Mouse (Mus musculus): ENCODE results near the gene Aup1. TPM values are rescaled to one million over a fixed set of nuclear protein-coding genes. Genes with fewer than 3 reads are reported as not detected.

Gene Aup1
- polyA plus RNA-seq, 1 experiment, result 244 TPM

GRCm38 (mm10) chr6:83011756-83012155 is 42.6 kb upstream of the Aup1 start:
- no peaks in the 10 kb centered on the region for H3K27me3 ChIP-seq (ENCODE audit: control insufficient read depth, insufficient read depth, low read length)
- TF ChIP-seq CTCF (IDR thresholded peaks at IDR 0.05; ENCODE audit: control insufficient read depth, insufficient read depth, insufficient replicate concordance, low read depth, low read length), result no peak
- no peak for TF ChIP-seq POLR2A (IDR thresholded peaks at IDR 0.05; ENCODE audit: control insufficient read depth, low read depth, low read length)

GRCm38 (mm10) chr6:83013444-83013843 is 40.9 kb upstream of the Aup1 start:
- Histone ChIP-seq H3K36me3 (ENCODE audit: control insufficient read depth, insufficient read depth, low read length) (no peaks in the 10 kb centered on the region), H3K27ac (ENCODE audit: control insufficient read depth, insufficient read depth, low read depth, low read length) (no peak overlapping the region; the same call in 1 of the 2 replicates), H3K27me3 (ENCODE audit: control insufficient read depth, insufficient read depth, low read length) (no peaks in the 10 kb centered on the region), H3K4me3 (ENCODE audit: control insufficient read depth, low read depth, low read length) (no peak overlapping the region), H3K4me1 (ENCODE audit: control insufficient read depth, insufficient read depth, low read length) (no peaks in the 10 kb centered on the region)
- TF ChIP-seq CTCF (IDR thresholded peaks at IDR 0.05; ENCODE audit: control insufficient read depth, insufficient read depth, insufficient replicate concordance, low read depth, low read length) (no peak), POLR2A (IDR thresholded peaks at IDR 0.05; ENCODE audit: control insufficient read depth, low read depth, low read length) (no peak)

More at GRCm38 (mm10) chr6:83011756-83012155, 42.6 kb upstream of the Aup1 start:
- H3K4me1 ChIP-seq (ENCODE audit: control insufficient read depth, insufficient read depth, low read length), result no peaks in the 10 kb centered on the region
- no peak overlapping the region for H3K27ac ChIP-seq (ENCODE audit: control insufficient read depth, insufficient read depth, low read depth, low read length)
- H3K36me3 ChIP-seq (ENCODE audit: control insufficient read depth, insufficient read depth, low read length), result no peaks in the 10 kb centered on the region
- H3K4me3 ChIP-seq (ENCODE audit: control insufficient read depth, low read depth, low read length), result no peak overlapping the region

- no peak overlapping the region for H3K27ac ChIP-seq (ENCODE audit: control insufficient read depth, insufficient read depth, low read depth, low read length)
- no peak overlapping the region for H3K4me3 ChIP-seq (ENCODE audit: control insufficient read depth, low read depth, low read length)
- H3K4me1 ChIP-seq (ENCODE audit: control insufficient read depth, insufficient read depth, low read length), result no peaks in the 10 kb centered on the region
- no peaks in the 10 kb centered on the region for H3K27me3 ChIP-seq (ENCODE audit: control insufficient read depth, insufficient read depth, low read length)
- H3K36me3 ChIP-seq (ENCODE audit: control insufficient read depth, insufficient read depth, low read length), result no peaks in the 10 kb centered on the region
- no peak for TF ChIP-seq CTCF (IDR thresholded peaks at IDR 0.05; ENCODE audit: control insufficient read depth, insufficient read depth, insufficient replicate concordance, low read depth, low read length)
- no peak for TF ChIP-seq POLR2A (IDR thresholded peaks at IDR 0.05; ENCODE audit: control insufficient read depth, low read depth, low read length)
Observed at GRCm38 (mm10) chr6:83014482-83015466, 39.5 kb upstream of the Aup1 start.

- TF ChIP-seq CTCF (IDR thresholded peaks at IDR 0.05; ENCODE audit: control insufficient read depth, insufficient read depth, insufficient replicate concordance, low read depth, low read length), result no peak
- no peak for TF ChIP-seq POLR2A (IDR thresholded peaks at IDR 0.05; ENCODE audit: control insufficient read depth, low read depth, low read length)
- no peaks in the 10 kb centered on the region for H3K36me3 ChIP-seq (ENCODE audit: control insufficient read depth, insufficient read depth, low read length)
- H3K4me1 ChIP-seq (ENCODE audit: control insufficient read depth, insufficient read depth, low read length), result no peaks in the 10 kb centered on the region
- no peak overlapping the region for H3K4me3 ChIP-seq (ENCODE audit: control insufficient read depth, low read depth, low read length)
- no peaks in the 10 kb centered on the region for H3K27me3 ChIP-seq (ENCODE audit: control insufficient read depth, insufficient read depth, low read length)
- no peak overlapping the region for H3K27ac ChIP-seq (ENCODE audit: control insufficient read depth, insufficient read depth, low read depth, low read length)
Observed at GRCm38 (mm10) chr6:83015749-83016148, 38.6 kb upstream of the Aup1 start.

- Histone ChIP-seq H3K4me1 (ENCODE audit: control insufficient read depth, insufficient read depth, low read length) (no peaks in the 10 kb centered on the region), H3K4me3 (ENCODE audit: control insufficient read depth, low read depth, low read length) (no peak overlapping the region), H3K27ac (ENCODE audit: control insufficient read depth, insufficient read depth, low read depth, low read length) (no peak overlapping the region), H3K36me3 (ENCODE audit: control insufficient read depth, insufficient read depth, low read length) (no peaks in the 10 kb centered on the region), H3K27me3 (ENCODE audit: control insufficient read depth, insufficient read depth, low read length) (no peaks in the 10 kb centered on the region)
- no peak for TF ChIP-seq CTCF (IDR thresholded peaks at IDR 0.05; ENCODE audit: control insufficient read depth, insufficient read depth, insufficient replicate concordance, low read depth, low read length)
- no peak for TF ChIP-seq POLR2A (IDR thresholded peaks at IDR 0.05; ENCODE audit: control insufficient read depth, low read depth, low read length)
Observed at GRCm38 (mm10) chr6:83017190-83017589, 37.1 kb upstream of the Aup1 start.

GRCm38 (mm10) chr6:83019044-83019443 is 35.3 kb upstream of the Aup1 start:
- H3K4me3 ChIP-seq (ENCODE audit: control insufficient read depth, low read depth, low read length), result no peak overlapping the region
- TF ChIP-seq CTCF (IDR thresholded peaks at IDR 0.05; ENCODE audit: control insufficient read depth, insufficient read depth, insufficient replicate concordance, low read depth, low read length), result no peak
- TF ChIP-seq POLR2A (IDR thresholded peaks at IDR 0.05; ENCODE audit: control insufficient read depth, low read depth, low read length), result no peak
- no peaks in the 10 kb centered on the region for H3K36me3 ChIP-seq (ENCODE audit: control insufficient read depth, insufficient read depth, low read length)
- H3K4me1 ChIP-seq (ENCODE audit: control insufficient read depth, insufficient read depth, low read length), result no peaks in the 10 kb centered on the region
- H3K27ac ChIP-seq (ENCODE audit: control insufficient read depth, insufficient read depth, low read depth, low read length), result no peak overlapping the region
- H3K27me3 ChIP-seq (ENCODE audit: control insufficient read depth, insufficient read depth, low read length), result no peaks in the 10 kb centered on the region

- no peak overlapping the region for H3K27ac ChIP-seq (ENCODE audit: control insufficient read depth, insufficient read depth, low read depth, low read length)
- TF ChIP-seq CTCF (IDR thresholded peaks at IDR 0.05; ENCODE audit: control insufficient read depth, insufficient read depth, insufficient replicate concordance, low read depth, low read length) (no peak), POLR2A (IDR thresholded peaks at IDR 0.05; ENCODE audit: control insufficient read depth, low read depth, low read length) (no peak)
- H3K27me3 ChIP-seq (ENCODE audit: control insufficient read depth, insufficient read depth, low read length), result no peaks in the 10 kb centered on the region
- no peaks in the 10 kb centered on the region for H3K36me3 ChIP-seq (ENCODE audit: control insufficient read depth, insufficient read depth, low read length)
- H3K4me1 ChIP-seq (ENCODE audit: control insufficient read depth, insufficient read depth, low read length), result no peaks in the 10 kb centered on the region
- no peak overlapping the region for H3K4me3 ChIP-seq (ENCODE audit: control insufficient read depth, low read depth, low read length)
Observed at GRCm38 (mm10) chr6:83020121-83020520, 34.2 kb upstream of the Aup1 start.
